Mouse (Mus musculus) stomach, embryonic 14.5 days (tissue): ENCODE data around the gene Oxct2a. TPM values are rescaled to one million over a fixed set of nuclear protein-coding genes. Genes with fewer than 3 reads are reported as not detected.
"Not testable (repeated sequence)": the region's sequence is repeated elsewhere in the genome, so short reads cannot be mapped to it uniquely, and the experiment has no call there.

Experiments used
- ATAC-seq: fragments of 200-750 bp; cut with Nextera tagmentation; 2 replicates; pipeline ENCODE4 v1.8.0; 2017; ENCODE audit warnings: low read depth, moderate TSS enrichment; ENCODE audit not compliant: insufficient number of reproducible peaks, insufficient read depth, low FRiP score
- H3K27ac ChIP-seq: fragments of 300-500 bp; sonication (generic); 2 replicates; pipeline ENCODE4 v1.5.1; 2014; ENCODE audit warnings: mild to moderate bottlenecking, low read length, moderate library complexity, mixed read lengths
- H3K27me3 ChIP-seq: fragments of 300-500 bp; sonication (generic); 2 replicates; pipeline ENCODE4 v1.6.1; 2014; ENCODE audit warnings: low read length, control low read depth, mixed read lengths; ENCODE audit not compliant: control insufficient read depth, insufficient read depth
- H3K36me3 ChIP-seq: fragments of 300-500 bp; sonication (generic); 2 replicates; pipeline ENCODE4 v1.6.1; 2014; ENCODE audit warnings: mild to moderate bottlenecking, control low read depth, low read length, moderate library complexity, mixed read lengths; ENCODE audit not compliant: control insufficient read depth, insufficient read depth
- H3K4me1 ChIP-seq: fragments of 300-500 bp; sonication (generic); 2 replicates; pipeline ENCODE4 v1.6.1; 2014; ENCODE audit warnings: low read length, control low read depth, mixed read lengths; ENCODE audit not compliant: control insufficient read depth, insufficient read depth
- H3K4me2 ChIP-seq: fragments of 300-500 bp; sonication (generic); replicated peaks from 2 replicates; pipeline ENCODE4 v1.6.1; 2014; ENCODE audit warnings: low read depth, low read length, control low read depth
- H3K4me3 ChIP-seq: fragments of 300-500 bp; sonication (generic); 2 replicates; pipeline ENCODE4 v1.5.1; 2014; ENCODE audit warnings: low read depth, low read length, control low read depth
- H3K9ac ChIP-seq: fragments of 300-500 bp; sonication (generic); replicated peaks from 2 replicates; pipeline ENCODE4 v1.6.1; 2014; ENCODE audit warnings: low read depth, mild to moderate bottlenecking, control low read depth, low read length, moderate library complexity, mixed read lengths
- H3K9me3 ChIP-seq: fragments of 300-500 bp; sonication (generic); 2 replicates; pipeline ENCODE4 v1.6.1; 2016; ENCODE audit warnings: low read depth, low read length, control low read depth; ENCODE audit not compliant: control insufficient read depth
- WGBS: fragments of 180-500 bp; shearing (Covaris S2); extraction: QIAGEN DNeasy Blood & Tissue Kit; methylation state at CpG from one replicate; pipeline ENCODE4 v1.1.7; 2014; 5-methylcytosine and 5-hydroxymethylcytosine counted together
- polyA plus RNA-seq: library from polyadenylated mRNA; unstranded; fragments of >200 nt; fragmentation: Nextera tagmentation; extraction: Ambion mirVana; gene quantifications from 2 replicates; pipeline ENCODE4 v1.2.1, GENCODE M21; 2014

The Oxct2a gene
- polyA plus RNA-seq, 1 experiment from 2014 or later, result not detected

DNA sequence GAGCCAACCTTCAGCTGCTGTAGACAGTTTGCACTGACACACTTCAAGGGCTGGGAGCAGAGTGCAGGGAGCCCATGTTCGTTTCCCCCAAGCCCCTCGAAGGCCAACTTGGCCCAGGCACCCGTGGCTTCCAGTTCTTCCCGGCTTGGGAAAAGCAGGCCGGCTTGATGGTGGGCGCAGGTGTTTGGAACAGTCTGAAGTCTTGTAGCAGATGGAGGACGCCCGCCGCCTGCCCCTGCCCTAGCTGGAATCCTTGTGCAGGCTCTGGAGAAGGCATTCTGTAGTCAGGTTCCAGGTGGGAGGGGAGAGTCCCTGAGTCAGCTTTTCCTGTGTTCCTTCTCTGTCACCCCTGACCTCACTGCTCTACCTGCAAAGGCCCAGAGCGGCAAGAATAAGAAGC lies 16.4 kb downstream of the Oxct2a start:
- WGBS, result 89% methylated on average over 10 of the region's 10 CpGs

GRCm38 (mm10) chr4:123305789-123306188 lies 17.6 kb downstream of the Oxct2a start:
- Histone ChIP-seq H3K27me3 (no peaks in the 10 kb centered on the region), H3K4me1 (no peaks in the 10 kb centered on the region), H3K36me3 (peaks cover 13% of the 10 kb centered on the region), H3K9me3 (no peaks in the 10 kb centered on the region), H3K9ac (no peak overlapping the region), H3K27ac (no peak overlapping the region), H3K4me2 (no peak overlapping the region), H3K4me3 (no peak overlapping the region)
- 29% methylated on average over 3 of the region's 3 CpGs for WGBS
- no peak for ATAC-seq

More for the DNA sequence above, 16.4 kb downstream of the Oxct2a start:
- Histone ChIP-seq H3K27me3 (no peaks in the 10 kb centered on the region), H3K27ac (no peak overlapping the region), H3K4me2 (no peak overlapping the region), H3K36me3 (peaks cover 9% of the 10 kb centered on the region), H3K9ac (no peak overlapping the region), H3K4me3 (no peak overlapping the region), H3K4me1 (no peaks in the 10 kb centered on the region), H3K9me3 (no peaks in the 10 kb centered on the region)
- ATAC-seq, result no peak

GRCm38 (mm10) chr4:123298980-123299670 lies 24.3 kb downstream of the Oxct2a start:
- H3K27ac ChIP-seq, result no peak overlapping the region
- H3K9me3 ChIP-seq, result no peaks in the 10 kb centered on the region
- H3K9ac ChIP-seq, result no peak overlapping the region
- no peak overlapping the region for H3K4me2 ChIP-seq
- no peaks in the 10 kb centered on the region for H3K27me3 ChIP-seq
- no peak for ATAC-seq
- no peaks in the 10 kb centered on the region for H3K4me1 ChIP-seq
- H3K36me3 ChIP-seq, result peaks cover 58% of the 10 kb centered on the region
- WGBS, result 97% methylated on average over 11 of the region's 11 CpGs
- no peak overlapping the region for H3K4me3 ChIP-seq

GRCm38 (mm10) chr4:123298226-123298625 lies 25.2 kb downstream of the Oxct2a start:
- ATAC-seq, result no peak
- Histone ChIP-seq H3K36me3 (peaks cover 60% of the 10 kb centered on the region), H3K4me3 (no peak overlapping the region), H3K9me3 (no peaks in the 10 kb centered on the region), H3K9ac (no peak overlapping the region), H3K27me3 (no peaks in the 10 kb centered on the region), H3K4me1 (no peaks in the 10 kb centered on the region), H3K4me2 (no peak overlapping the region), H3K27ac (no peak overlapping the region)
- WGBS, result 86% methylated on average over 4 of the region's 4 CpGs

- Histone ChIP-seq H3K27me3 (no peaks in the 10 kb centered on the region), H3K36me3 (peaks cover 68% of the 10 kb centered on the region), H3K4me1 (no peaks in the 10 kb centered on the region), H3K4me2 (no peak overlapping the region), H3K9ac (no peak overlapping the region), H3K27ac (no peak overlapping the region), H3K9me3 (no peaks in the 10 kb centered on the region), H3K4me3 (no peak overlapping the region)
- WGBS, result 92% methylated on average over 21 of the region's 22 CpGs
- no peak for ATAC-seq
Measured at GRCm38 (mm10) chr4:123297195-123297960, 26.1 kb downstream of the Oxct2a start.

DNA sequence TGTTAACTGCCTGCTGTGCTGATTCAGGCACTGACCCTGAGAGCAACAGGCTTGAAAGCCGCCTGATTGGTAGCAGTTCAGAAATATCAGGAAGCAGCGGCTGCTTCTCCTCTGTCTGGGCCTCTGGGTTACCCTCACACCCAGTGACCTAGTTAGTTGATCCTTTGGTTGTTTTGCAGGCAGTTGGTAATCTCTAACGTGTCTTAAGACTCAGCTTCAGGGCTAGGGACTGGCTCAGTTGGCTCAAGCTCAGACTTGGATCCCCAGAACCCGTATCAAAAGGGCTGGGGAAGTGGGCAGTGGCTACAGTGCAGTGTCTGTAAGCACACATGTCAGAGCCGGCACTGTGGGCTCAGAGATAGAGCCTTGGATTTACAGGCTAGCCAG lies 27.3 kb downstream of the Oxct2a start:
- 85% methylated on average over 5 of the region's 5 CpGs for WGBS
- H3K27me3 ChIP-seq, result no peaks in the 10 kb centered on the region
- H3K4me2 ChIP-seq, result no peak overlapping the region
- ATAC-seq, result no peak
- H3K27ac ChIP-seq, result no peak overlapping the region
- peaks cover 73% of the 10 kb centered on the region for H3K36me3 ChIP-seq
- H3K9ac ChIP-seq, result no peak overlapping the region
- no peak overlapping the region for H3K4me3 ChIP-seq
- H3K4me1 ChIP-seq, result no peaks in the 10 kb centered on the region
- no peaks in the 10 kb centered on the region for H3K9me3 ChIP-seq

DNA sequence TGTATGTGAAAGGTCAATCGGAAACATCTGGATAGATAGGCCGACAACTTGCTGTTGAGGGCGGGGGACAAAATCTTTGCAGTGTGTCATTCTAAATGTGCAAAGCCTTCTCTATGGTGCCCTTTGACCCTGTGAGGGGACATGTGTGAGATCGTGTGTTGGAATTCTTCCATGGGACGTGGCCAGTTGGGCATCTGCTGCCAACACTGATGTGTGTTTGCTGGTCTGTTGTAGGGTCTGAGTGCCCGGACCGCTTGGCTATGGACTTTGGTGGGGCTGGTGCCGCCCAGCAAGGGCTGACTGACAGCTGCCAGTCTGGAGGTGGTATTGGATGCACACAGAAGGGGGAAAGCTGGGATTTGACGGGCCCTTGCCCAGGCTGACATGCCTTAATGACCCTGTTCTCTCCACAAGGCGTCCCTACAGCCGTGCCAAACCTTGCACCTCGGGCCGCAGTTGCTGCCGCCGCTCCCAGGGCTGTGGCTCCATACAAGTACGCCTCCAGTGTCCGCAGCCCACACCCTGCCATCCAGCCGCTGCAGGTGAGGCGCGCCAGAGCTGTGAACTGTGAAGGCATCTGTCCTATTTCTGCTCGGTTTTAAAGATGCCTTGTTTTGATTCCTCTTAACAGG lies 27.8 kb downstream of the Oxct2a start:
- H3K4me3 ChIP-seq, result no peak overlapping the region
- no peaks in the 10 kb centered on the region for H3K9me3 ChIP-seq
- H3K27ac ChIP-seq, result no peak overlapping the region
- no peak for ATAC-seq
- no peaks in the 10 kb centered on the region for H3K27me3 ChIP-seq
- H3K9ac ChIP-seq, result no peak overlapping the region
- peaks cover 79% of the 10 kb centered on the region for H3K36me3 ChIP-seq
- H3K4me1 ChIP-seq, result no peaks in the 10 kb centered on the region
- no peak overlapping the region for H3K4me2 ChIP-seq
- 91% methylated on average over 21 of the region's 21 CpGs for WGBS

GRCm38 (mm10) chr4:123295026-123295425 lies 28.4 kb downstream of the Oxct2a start:
- H3K9me3 ChIP-seq, H3K4me1 ChIP-seq, H3K4me3 ChIP-seq, H3K27ac ChIP-seq, H3K4me2 ChIP-seq, H3K9ac ChIP-seq, H3K27me3 ChIP-seq: not testable (repeated sequence)
- H3K36me3 ChIP-seq, result peaks cover 79% of the 10 kb centered on the region
- WGBS, result 86% methylated on average over 15 of the region's 15 CpGs
- 0 out of 2 replicates have a peak, but pooled peaks have one; percentile 37 for ATAC-seq
